Mouse (Mus musculus) thymus, postnatal 10 days (tissue): ENCODE measurements around the gene Rftn2.

ENCODE experiments used
- DNase-seq, 2 experiments: peaks; one replicate each; pipeline ENCODE4 v3.0.0; 2021; ENCODE audit warnings: low spot score in 2 of 2

The Rftn2 gene

GRCm38 (mm10) chr1:55173720-55174557 is 52.6 kb downstream of the Rftn2 start:
- no peak for DNase-seq

- DNase-seq: no peak
These were observed 54.9 kb downstream of the Rftn2 start for GRCm38 (mm10) chr1:55171361-55172325.

GRCm38 (mm10) chr1:55168591-55168990 is 58.0 kb downstream of the Rftn2 start:
- no peak for DNase-seq

DNA sequence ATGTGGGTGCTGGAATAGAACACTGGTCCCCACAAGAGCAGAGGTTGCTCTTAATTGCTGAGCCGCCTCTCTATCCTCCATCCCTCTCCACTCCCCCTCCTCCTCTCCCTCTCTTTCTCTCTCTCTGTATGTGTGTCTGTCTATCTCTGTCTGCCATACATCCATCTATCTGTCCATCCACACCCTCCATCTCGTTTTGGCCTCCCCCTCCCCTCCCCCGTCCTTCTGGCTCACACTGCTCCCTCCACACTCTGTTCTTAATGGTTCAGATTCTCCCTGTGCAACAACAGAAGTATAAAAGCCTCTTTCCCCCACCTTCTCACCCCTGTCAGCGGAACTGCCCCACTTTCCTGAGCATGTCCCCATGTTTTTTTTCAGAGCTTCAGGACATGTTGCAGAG is 59.0 kb downstream of the Rftn2 start:
- no peak for DNase-seq

DNA sequence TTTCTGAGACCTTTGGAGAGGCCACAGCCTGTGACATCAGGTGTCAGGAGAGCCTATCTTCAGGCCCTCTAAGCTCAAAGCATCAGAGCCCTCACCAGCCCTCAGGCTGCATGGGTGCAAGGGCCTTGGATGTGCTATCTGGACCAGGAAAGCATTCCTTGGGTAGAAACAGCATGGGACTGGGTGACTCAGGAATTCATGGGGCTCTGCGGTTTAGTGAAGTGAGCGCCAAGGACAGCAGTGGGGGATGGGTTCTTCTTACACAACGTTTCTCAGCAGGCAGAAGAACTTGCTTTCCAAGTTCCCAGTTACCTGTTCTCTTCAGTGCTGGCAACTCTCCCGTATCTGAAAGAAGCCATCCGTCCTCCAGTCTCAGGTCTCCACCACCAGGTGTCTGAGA is 62.6 kb downstream of the Rftn2 start:
- no peak for DNase-seq

- no peak for DNase-seq
These were observed 63.8 kb downstream of the Rftn2 start for GRCm38 (mm10) chr1:55162781-55163180.

DNA sequence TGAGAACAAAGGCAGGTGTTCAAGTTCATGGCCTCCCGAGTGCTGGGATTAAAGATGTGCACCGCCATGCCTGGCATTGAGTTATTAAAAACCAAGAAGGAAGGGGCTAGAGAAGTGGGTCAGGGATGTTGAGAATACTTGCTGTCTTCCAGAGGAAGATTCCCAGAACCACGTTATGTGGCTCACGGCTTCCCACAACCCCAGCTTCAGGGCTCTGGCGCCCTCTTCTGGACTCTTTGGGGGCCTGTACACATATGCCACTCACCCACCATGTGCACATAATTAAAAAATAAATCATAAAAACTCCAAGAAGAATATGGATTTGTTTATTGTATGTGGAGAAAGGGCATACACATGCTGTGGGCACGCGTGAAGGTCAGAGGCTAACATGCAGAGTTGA is 64.7 kb downstream of the Rftn2 start:
- DNase-seq: peak in 1 of 2 experiments; percentile 26

- DNase-seq: no peak
These were observed 65.5 kb downstream of the Rftn2 start for GRCm38 (mm10) chr1:55160831-55161638.

DNA sequence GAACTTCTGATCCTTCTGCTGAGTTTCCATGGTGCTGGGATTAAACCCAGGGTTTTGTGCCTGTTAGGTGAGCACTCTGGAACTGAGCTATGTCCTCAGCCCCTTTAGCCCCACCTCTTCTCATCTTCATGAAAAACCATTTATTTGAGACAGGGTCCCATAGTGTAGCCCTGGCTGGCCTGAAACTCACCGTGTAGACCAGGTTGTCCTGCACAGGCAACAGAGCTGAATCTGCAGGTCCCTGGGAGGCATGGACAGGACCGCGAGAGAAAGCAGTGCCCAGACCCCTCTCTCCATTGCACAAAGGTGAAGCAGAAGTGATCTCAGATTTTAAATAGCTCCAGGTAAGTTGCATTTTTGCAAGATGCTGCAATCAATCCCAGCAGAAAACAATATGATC is 66.4 kb downstream of the Rftn2 start:
- DNase-seq: no peak

DNA sequence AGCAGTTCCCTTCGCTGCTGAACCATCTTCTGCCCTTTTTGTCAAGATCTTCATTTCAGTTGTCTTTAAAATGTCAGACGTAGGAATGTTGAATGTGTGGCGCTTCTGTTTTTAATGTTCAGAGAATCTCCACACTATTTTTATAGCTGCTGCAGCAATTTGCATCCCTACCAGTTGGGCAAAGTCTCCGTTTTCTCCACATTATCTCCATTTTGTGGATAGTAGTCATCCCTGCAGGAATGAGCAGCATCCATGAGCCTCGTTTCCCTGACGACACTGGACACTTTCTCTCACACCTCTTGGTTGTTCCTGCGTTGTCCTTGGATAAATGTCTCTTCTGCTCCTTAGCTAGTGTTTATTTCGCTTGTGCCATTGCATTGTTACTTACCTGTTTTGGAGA is 67.8 kb downstream of the Rftn2 start:
- DNase-seq: no peak

DNA sequence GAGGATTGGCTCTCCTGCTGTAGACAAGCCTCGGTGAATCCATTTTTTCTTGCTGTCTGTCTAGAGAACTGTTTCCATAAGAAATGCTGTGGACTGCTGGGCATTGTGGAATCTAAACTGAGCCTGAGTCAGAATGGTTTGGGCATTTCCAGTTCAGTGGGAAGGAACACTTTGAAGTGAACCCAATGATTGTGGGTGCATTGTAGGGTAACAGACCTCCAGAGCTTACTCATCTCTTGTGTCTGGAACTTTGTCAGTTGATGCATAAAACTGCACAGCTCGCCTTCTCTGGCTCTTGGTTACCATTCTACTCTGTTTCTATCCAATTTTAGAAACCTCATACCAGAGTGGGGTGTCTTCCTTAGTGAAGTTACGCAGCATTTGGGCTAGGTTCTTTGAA is 68.4 kb downstream of the Rftn2 start:
- no peak for DNase-seq

DNA sequence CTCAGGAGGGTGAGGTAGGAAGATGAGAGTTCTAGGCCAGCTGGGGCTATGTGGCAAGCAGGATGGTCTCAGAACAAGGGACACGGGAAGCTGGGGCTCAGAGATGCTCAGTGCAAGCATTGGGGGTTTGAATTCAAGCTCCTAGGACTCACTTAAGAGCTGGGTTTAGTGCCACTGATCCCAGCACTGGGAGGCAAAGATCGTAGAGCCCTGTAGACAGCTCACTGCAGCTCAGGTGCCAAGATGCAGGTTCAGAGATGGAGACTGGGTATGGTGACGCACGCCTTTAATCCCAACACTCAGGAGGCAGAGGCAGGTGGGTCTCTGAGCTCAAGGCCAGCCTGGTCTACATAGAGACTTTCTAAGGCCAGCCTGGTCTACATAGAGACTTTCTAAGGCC is 69.3 kb downstream of the Rftn2 start:
- DNase-seq: no peak

GRCm38 (mm10) chr1:55145556-55145955 is 81.0 kb downstream of the Rftn2 start:
- no peak for DNase-seq

GRCm38 (mm10) chr1:55144338-55144737 is 82.2 kb downstream of the Rftn2 start:
- DNase-seq: no peak

- no peak for DNase-seq
These were observed 90.7 kb downstream of the Rftn2 start for GRCm38 (mm10) chr1:55135846-55136245.

- DNase-seq: no peak
These were observed 92.3 kb downstream of the Rftn2 start for GRCm38 (mm10) chr1:55134301-55134700.

- no peak for DNase-seq
These were observed 93.4 kb downstream of the Rftn2 start for GRCm38 (mm10) chr1:55133173-55133572.

DNA sequence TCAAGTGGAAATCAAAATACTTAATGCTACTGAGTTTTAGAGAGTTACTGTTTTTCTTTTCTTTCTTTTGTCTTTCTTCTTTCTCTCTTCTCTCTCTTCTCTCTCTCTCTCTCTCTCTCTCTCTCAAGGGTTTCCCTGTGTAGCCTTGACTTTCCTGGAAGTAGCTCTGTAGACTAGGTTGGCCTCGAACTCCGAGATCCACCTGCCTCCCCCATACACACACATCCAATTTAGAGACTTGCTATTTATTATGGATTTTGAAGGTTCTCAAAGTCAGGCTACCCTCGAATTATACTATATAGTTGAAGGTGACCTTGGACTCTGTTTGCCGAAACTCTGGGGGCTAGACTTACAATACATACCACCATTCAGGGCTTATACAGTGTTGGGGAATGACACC is 94.3 kb downstream of the Rftn2 start:
- no peak for DNase-seq

- peak in 1 of 2 experiments; percentile 63 for DNase-seq
These were observed 95.1 kb downstream of the Rftn2 start for GRCm38 (mm10) chr1:55131424-55132014.

GRCm38 (mm10) chr1:55130943-55131401 is 95.6 kb downstream of the Rftn2 start, which contains the start of gene Mob4:
Gene Mob4, plus strand, starts transcription at chr1:55131231.
- DNase-seq: peak; percentile 88 to 94
